Mouse (Mus musculus): ENCODE measurements around the gene Gm20517. TPM values are rescaled to one million over a fixed set of nuclear protein-coding genes. Genes with fewer than 3 reads are reported as not detected.

The Gm20517 gene
- polyA plus RNA-seq, 1 experiment from 2014 or later: 1.3 TPM

GRCm38 (mm10) chr17:47664474-47664873 is 53.1 kb downstream of the Gm20517 start:
- H3K4me1 ChIP-seq (ENCODE audit: control insufficient read depth, insufficient read depth, low read length): no peaks in the 10 kb centered on the region
- ATAC-seq (ENCODE audit: insufficient number of reproducible peaks, low FRiP score, low TSS enrichment, low read depth): no peak
- no peaks in the 10 kb centered on the region for H3K36me3 ChIP-seq (ENCODE audit: control insufficient read depth, insufficient read depth, low read length)
- H3K9me3 ChIP-seq (ENCODE audit: control insufficient read depth, low read length): no peaks in the 10 kb centered on the region
- no peak overlapping the region for H3K27ac ChIP-seq (replicated peaks; ENCODE audit: low read depth, low read length)
- H3K27me3 ChIP-seq (ENCODE audit: control insufficient read depth, insufficient read depth, low read length): no peaks in the 10 kb centered on the region
- 91% methylated on average over 7 of the region's 7 CpGs for WGBS
- no peak for DNase-seq (ENCODE audit: low spot score)
- no peak overlapping the region for H3K4me3 ChIP-seq (ENCODE audit: low read depth, low read length)
- H3K4me2 ChIP-seq (ENCODE audit: low read depth, severe bottlenecking): no peak overlapping the region
- no peak overlapping the region for H3K9ac ChIP-seq (ENCODE audit: low read length)

- DNase-seq (ENCODE audit: low spot score): no peak
- peaks cover 2% of the 10 kb centered on the region; the same call in 1 of the 2 replicates for H3K27me3 ChIP-seq (ENCODE audit: control insufficient read depth, insufficient read depth, low read length)
- no peak overlapping the region for H3K4me2 ChIP-seq (ENCODE audit: low read depth, severe bottlenecking)
- no peaks in the 10 kb centered on the region for H3K9me3 ChIP-seq (ENCODE audit: control insufficient read depth, low read length)
- H3K27ac ChIP-seq (replicated peaks; ENCODE audit: low read depth, low read length): no peak overlapping the region
- H3K4me3 ChIP-seq (ENCODE audit: low read depth, low read length): no peak overlapping the region
- 88% methylated on average over 4 of the region's 4 CpGs for WGBS
- H3K4me1 ChIP-seq (ENCODE audit: control insufficient read depth, insufficient read depth, low read length): peaks cover 12% of the 10 kb centered on the region; the same call in 1 of the 2 replicates
- no peak overlapping the region for H3K9ac ChIP-seq (ENCODE audit: low read length)
- H3K36me3 ChIP-seq (ENCODE audit: control insufficient read depth, insufficient read depth, low read length): no peaks in the 10 kb centered on the region
- ATAC-seq (ENCODE audit: insufficient number of reproducible peaks, low FRiP score, low TSS enrichment, low read depth): no peak
Observed at GRCm38 (mm10) chr17:47669166-47669565, 57.8 kb downstream of the Gm20517 start.

GRCm38 (mm10) chr17:47671988-47672310 is 60.6 kb downstream of the Gm20517 start:
- peak overlapping the region; percentile 55; the same call in 1 of the 2 replicates for H3K9ac ChIP-seq (ENCODE audit: low read length)
- peak overlapping the region; percentile 90 for H3K4me2 ChIP-seq (ENCODE audit: low read depth, severe bottlenecking)
- H3K27me3 ChIP-seq (ENCODE audit: control insufficient read depth, insufficient read depth, low read length): peaks cover 2% of the 10 kb centered on the region; the same call in 1 of the 2 replicates
- peaks cover 12% of the 10 kb centered on the region; the same call in 1 of the 2 replicates for H3K4me1 ChIP-seq (ENCODE audit: control insufficient read depth, insufficient read depth, low read length)
- H3K9me3 ChIP-seq (ENCODE audit: control insufficient read depth, low read length): no peaks in the 10 kb centered on the region
- H3K36me3 ChIP-seq (ENCODE audit: control insufficient read depth, insufficient read depth, low read length): peaks cover 2% of the 10 kb centered on the region; the same call in 1 of the 2 replicates
- 11% methylated on average over 14 of the region's 14 CpGs for WGBS
- no peak for DNase-seq (ENCODE audit: low spot score)
- H3K27ac ChIP-seq (replicated peaks; ENCODE audit: low read depth, low read length): no peak overlapping the region
- H3K4me3 ChIP-seq (ENCODE audit: low read depth, low read length): peak overlapping the region; percentile 34
- ATAC-seq (ENCODE audit: insufficient number of reproducible peaks, low FRiP score, low TSS enrichment, low read depth): no peak

- DNase-seq (ENCODE audit: low spot score) (peak; percentile 75), ATAC-seq (ENCODE audit: insufficient number of reproducible peaks, low FRiP score, low TSS enrichment, low read depth) (peak; percentile 65; the same call in 1 of the 2 replicates)
- Histone ChIP-seq H3K9me3 (ENCODE audit: control insufficient read depth, low read length) (no peaks in the 10 kb centered on the region), H3K9ac (ENCODE audit: low read length) (peak overlapping the region; percentile 55), H3K4me3 (ENCODE audit: low read depth, low read length) (peak overlapping the region; percentile 34), H3K36me3 (ENCODE audit: control insufficient read depth, insufficient read depth, low read length) (peaks cover 2% of the 10 kb centered on the region; the same call in 1 of the 2 replicates), H3K4me1 (ENCODE audit: control insufficient read depth, insufficient read depth, low read length) (peaks cover 12% of the 10 kb centered on the region; the same call in 1 of the 2 replicates), H3K4me2 (ENCODE audit: low read depth, severe bottlenecking) (peak overlapping the region; percentile 90), H3K27me3 (ENCODE audit: control insufficient read depth, insufficient read depth, low read length) (peaks cover 2% of the 10 kb centered on the region; the same call in 1 of the 2 replicates), H3K27ac (replicated peaks; ENCODE audit: low read depth, low read length) (no peak overlapping the region)
- 4% methylated on average over 67 of the region's 68 CpGs for WGBS
Observed at GRCm38 (mm10) chr17:47672311-47673111, 61.1 kb downstream of the Gm20517 start.

- Histone ChIP-seq H3K9me3 (ENCODE audit: control insufficient read depth, low read length) (no peaks in the 10 kb centered on the region), H3K4me3 (ENCODE audit: low read depth, low read length) (no peak overlapping the region), H3K27me3 (ENCODE audit: control insufficient read depth, insufficient read depth, low read length) (peaks cover 2% of the 10 kb centered on the region; the same call in 1 of the 2 replicates), H3K27ac (replicated peaks; ENCODE audit: low read depth, low read length) (no peak overlapping the region), H3K4me2 (ENCODE audit: low read depth, severe bottlenecking) (no peak overlapping the region), H3K4me1 (ENCODE audit: control insufficient read depth, insufficient read depth, low read length) (peaks cover 12% of the 10 kb centered on the region; the same call in 1 of the 2 replicates), H3K9ac (ENCODE audit: low read length) (no peak overlapping the region), H3K36me3 (ENCODE audit: control insufficient read depth, insufficient read depth, low read length) (peaks cover 12% of the 10 kb centered on the region; the same call in 1 of the 2 replicates)
- 22% methylated on average over 9 of the region's 9 CpGs for WGBS
- DNase-seq (ENCODE audit: low spot score) (peak; percentile 84), ATAC-seq (ENCODE audit: insufficient number of reproducible peaks, low FRiP score, low TSS enrichment, low read depth) (no peak)
Observed at GRCm38 (mm10) chr17:47676581-47676980, 65.2 kb downstream of the Gm20517 start.

- no peak overlapping the region for H3K9ac ChIP-seq (ENCODE audit: low read length)
- no peaks in the 10 kb centered on the region for H3K27me3 ChIP-seq (ENCODE audit: control insufficient read depth, insufficient read depth, low read length)
- no peak for ATAC-seq (ENCODE audit: insufficient number of reproducible peaks, low FRiP score, low TSS enrichment, low read depth)
- H3K4me2 ChIP-seq (ENCODE audit: low read depth, severe bottlenecking): no peak overlapping the region
- no peaks in the 10 kb centered on the region for H3K9me3 ChIP-seq (ENCODE audit: control insufficient read depth, low read length)
- WGBS: 90% methylated on average over 5 of the region's 5 CpGs
- H3K4me3 ChIP-seq (ENCODE audit: low read depth, low read length): no peak overlapping the region
- H3K27ac ChIP-seq (replicated peaks; ENCODE audit: low read depth, low read length): no peak overlapping the region
- H3K4me1 ChIP-seq (ENCODE audit: control insufficient read depth, insufficient read depth, low read length): peaks cover 2% of the 10 kb centered on the region; the same call in 1 of the 2 replicates
- peaks cover 12% of the 10 kb centered on the region; the same call in 1 of the 2 replicates for H3K36me3 ChIP-seq (ENCODE audit: control insufficient read depth, insufficient read depth, low read length)
- no peak for DNase-seq (ENCODE audit: low spot score)
Observed at GRCm38 (mm10) chr17:47678238-47678637, 66.8 kb downstream of the Gm20517 start.

- WGBS: 86% methylated on average over 5 of the region's 5 CpGs
- no peak overlapping the region for H3K9ac ChIP-seq (ENCODE audit: low read length)
- ATAC-seq (ENCODE audit: insufficient number of reproducible peaks, low FRiP score, low TSS enrichment, low read depth) (no peak), DNase-seq (ENCODE audit: low spot score) (no peak)
- H3K4me1 ChIP-seq (ENCODE audit: control insufficient read depth, insufficient read depth, low read length): peaks cover 2% of the 10 kb centered on the region; the same call in 1 of the 2 replicates
- no peak overlapping the region for H3K4me3 ChIP-seq (ENCODE audit: low read depth, low read length)
- peaks cover 12% of the 10 kb centered on the region; the same call in 1 of the 2 replicates for H3K36me3 ChIP-seq (ENCODE audit: control insufficient read depth, insufficient read depth, low read length)
- no peaks in the 10 kb centered on the region for H3K27me3 ChIP-seq (ENCODE audit: control insufficient read depth, insufficient read depth, low read length)
- no peak overlapping the region for H3K4me2 ChIP-seq (ENCODE audit: low read depth, severe bottlenecking)
- H3K27ac ChIP-seq (replicated peaks; ENCODE audit: low read depth, low read length): no peak overlapping the region
- no peaks in the 10 kb centered on the region for H3K9me3 ChIP-seq (ENCODE audit: control insufficient read depth, low read length)
Observed at GRCm38 (mm10) chr17:47678702-47679101, 67.3 kb downstream of the Gm20517 start.

- Histone ChIP-seq H3K4me2 (ENCODE audit: low read depth, severe bottlenecking) (no peak overlapping the region), H3K9ac (ENCODE audit: low read length) (no peak overlapping the region), H3K36me3 (ENCODE audit: control insufficient read depth, insufficient read depth, low read length) (peaks cover 14% of the 10 kb centered on the region; the same call in 1 of the 2 replicates), H3K27ac (replicated peaks; ENCODE audit: low read depth, low read length) (no peak overlapping the region), H3K4me3 (ENCODE audit: low read depth, low read length) (no peak overlapping the region), H3K4me1 (ENCODE audit: control insufficient read depth, insufficient read depth, low read length) (peaks cover 6% of the 10 kb centered on the region; the same call in 1 of the 2 replicates), H3K9me3 (ENCODE audit: control insufficient read depth, low read length) (no peaks in the 10 kb centered on the region), H3K27me3 (ENCODE audit: control insufficient read depth, insufficient read depth, low read length) (no peaks in the 10 kb centered on the region)
- 79% methylated on average over 4 of the region's 4 CpGs for WGBS
- no peak for DNase-seq (ENCODE audit: low spot score)
- ATAC-seq (ENCODE audit: insufficient number of reproducible peaks, low FRiP score, low TSS enrichment, low read depth): no peak
Observed at GRCm38 (mm10) chr17:47682836-47683235, 71.4 kb downstream of the Gm20517 start.

All from limb, embryonic 11.5 days (tissue).